Comparison of ENCODE assay signal across 9 mouse cellular contexts in genomic region chr2:20779484-20780381, GRCm38 (mm10).
DNase-seq lines count a peak whose midpoint lies in the region; ATAC-seq and TF ChIP-seq lines count a peak whose summit lies in the region.
"Had no signal": no experiment of that assay in that cellular context is flagged by ENCODE, and none has a peak within 500 bp of the region (broad histone marks: within the 10 kb centered on the region; RNA-seq: fewer than 3 reads in every experiment).

No protein-coding gene starts in this region.

- H3K27ac ChIP-seq in kidney, embryonic 14.5 days (ENCODE audit: low read depth, low read length): no peak overlapping the region
- H3K27ac ChIP-seq in limb, embryonic 13.5 days: no peak overlapping the region
- no peak overlapping the region for H3K27ac ChIP-seq in olfactory bulb, adult 2 months (ENCODE audit: insufficient read depth, low read depth, low read length)
- H3K27ac ChIP-seq: liver, embryonic 13.5 days had no signal

- no peak for TF ChIP-seq POLR2A in olfactory bulb, adult 2 months (IDR thresholded peaks at IDR 0.05; ENCODE audit: insufficient read depth, low read depth, low read length)

- peak; percentile 6 to 9 for DNase-seq in B cell, adult 2 months
- DNase-seq in WW6 (ENCODE audit: low read depth, low spot score): peak; percentile 53
- DNase-seq in cerebellum, postnatal 4 days (ENCODE audit: low spot score in 2 of 2): peak; percentile 47 to 63
- DNase-seq in gastrocnemius, postnatal 10 days: peak; percentile 48
- DNase-seq: liver, embryonic 13.5 days had no signal

- peak; percentile 81 for ATAC-seq in kidney, embryonic 14.5 days (ENCODE audit: low FRiP score, low TSS enrichment)
- peak; percentile 64; the same call in 1 of the 2 replicates for ATAC-seq in limb, embryonic 13.5 days (ENCODE audit: low FRiP score, low read depth)
- no peak for ATAC-seq in activated CD4-positive, CD25-positive, alpha-beta regulatory T cell, adult 4 months

- H3K4me3 ChIP-seq in kidney, embryonic 14.5 days (ENCODE audit: low read length): no peak overlapping the region
- no peak overlapping the region for H3K4me3 ChIP-seq in limb, embryonic 13.5 days
- no peak overlapping the region for H3K4me3 ChIP-seq in olfactory bulb, adult 2 months (ENCODE audit: insufficient read depth, low read depth, low read length)
- H3K4me3 ChIP-seq: liver, embryonic 13.5 days had no signal

- WGBS in kidney, embryonic 14.5 days: 38% methylated on average over 6 of the region's 6 CpGs
- 32% methylated on average over 6 of the region's 6 CpGs for WGBS in limb, embryonic 13.5 days
- 29% methylated on average over 6 of the region's 6 CpGs for WGBS in olfactory bulb, adult 2 months

- no peaks in the 10 kb centered on the region for H3K4me1 ChIP-seq in kidney, embryonic 14.5 days (ENCODE audit: control insufficient read depth, insufficient read depth, low read length)
- H3K4me1 ChIP-seq in limb, embryonic 13.5 days: no peaks in the 10 kb centered on the region
- H3K4me1 ChIP-seq in olfactory bulb, adult 2 months (ENCODE audit: control insufficient read depth, insufficient read depth, low read length): no peaks in the 10 kb centered on the region
- H3K4me1 ChIP-seq: liver, embryonic 13.5 days had no signal

- H3K36me3 ChIP-seq in kidney, embryonic 14.5 days (ENCODE audit: control insufficient read depth, insufficient read depth, low read length): peaks cover 49% of the 10 kb centered on the region; the same call in 1 of the 2 replicates
- no peaks in the 10 kb centered on the region for H3K36me3 ChIP-seq in limb, embryonic 13.5 days
- H3K36me3 ChIP-seq: liver, embryonic 13.5 days had no signal

- H3K4me2 ChIP-seq in kidney, embryonic 14.5 days (replicated peaks; ENCODE audit: low read depth, low read length): no peak overlapping the region
- no peak overlapping the region for H3K4me2 ChIP-seq in limb, embryonic 13.5 days (replicated peaks)
- H3K4me2 ChIP-seq: liver, embryonic 13.5 days had no signal

- H3K9ac ChIP-seq in kidney, embryonic 14.5 days (ENCODE audit: low read depth, low read length): no peak overlapping the region
- H3K9ac ChIP-seq in limb, embryonic 13.5 days: no peak overlapping the region
- H3K9ac ChIP-seq: liver, embryonic 13.5 days had no signal

- no peaks in the 10 kb centered on the region for H3K9me3 ChIP-seq in kidney, embryonic 14.5 days (ENCODE audit: control insufficient read depth, low read length)
- H3K9me3 ChIP-seq in limb, embryonic 13.5 days: no peaks in the 10 kb centered on the region
- H3K9me3 ChIP-seq: liver, embryonic 13.5 days had no signal

- H3K27me3 ChIP-seq in kidney, embryonic 14.5 days (ENCODE audit: control insufficient read depth, insufficient read depth, low read length): no peaks in the 10 kb centered on the region
- no peaks in the 10 kb centered on the region for H3K27me3 ChIP-seq in limb, embryonic 13.5 days
- H3K27me3 ChIP-seq: liver, embryonic 13.5 days had no signal

- TF ChIP-seq CTCF in olfactory bulb, adult 2 months (IDR thresholded peaks at IDR 0.05; ENCODE audit: insufficient read depth, low read depth, low read length): peak; percentile 29; the same call in 1 of the 2 replicates
